Mouse (Mus musculus) limb, embryonic 14.5 days (tissue): ENCODE results near the gene Ecm2. TPM values are rescaled to one million over a fixed set of nuclear protein-coding genes. Genes with fewer than 3 reads are reported as not detected.

Source experiments
- ATAC-seq: fragments of 200-750 bp; cut with Nextera tagmentation; 2 replicates; pipeline ENCODE4 v1.8.0; 2017; ENCODE audit warnings: low read depth, moderate number of reproducible peaks, moderate TSS enrichment; ENCODE audit not compliant: low FRiP score
- DNase-seq: peaks from one replicate; pipeline ENCODE4 v3.0.0-alpha.2; 2015; ENCODE audit warnings: low spot score
- H3K27ac ChIP-seq: fragments of 300-500 bp; sonication (generic); replicated peaks from 2 replicates; pipeline ENCODE4 v1.5.1; 2014; ENCODE audit warnings: low read depth, mild to moderate bottlenecking, low read length, moderate library complexity, mixed read lengths
- H3K27me3 ChIP-seq: fragments of 300-500 bp; sonication (generic); 2 replicates; pipeline ENCODE4 v1.6.1; 2014; ENCODE audit warnings: low read length, mixed read lengths; ENCODE audit not compliant: control insufficient read depth, insufficient read depth
- H3K36me3 ChIP-seq: fragments of 300-500 bp; sonication (generic); 2 replicates; pipeline ENCODE4 v1.6.1; 2014; ENCODE audit warnings: mild to moderate bottlenecking, low read length, moderate library complexity, mixed read lengths; ENCODE audit not compliant: control insufficient read depth, insufficient read depth
- H3K4me1 ChIP-seq: fragments of 300-500 bp; sonication (generic); 2 replicates; pipeline ENCODE4 v1.6.1; 2014; ENCODE audit warnings: antibody characterized with exemption, low read length, mixed read lengths; ENCODE audit not compliant: control insufficient read depth, insufficient read depth
- H3K4me2 ChIP-seq: fragments of 300-500 bp; sonication (generic); replicated peaks from 2 replicates; pipeline ENCODE4 v1.6.1; 2014; ENCODE audit warnings: low read depth, mild to moderate bottlenecking, low read length, moderate library complexity; ENCODE audit not compliant: severe bottlenecking
- H3K4me3 ChIP-seq: fragments of 300-500 bp; sonication (generic); replicated peaks from 2 replicates; pipeline ENCODE4 v1.5.1; 2014; ENCODE audit warnings: low read length
- H3K9ac ChIP-seq: fragments of 300-500 bp; sonication (generic); 2 replicates; pipeline ENCODE4 v1.6.1; 2014; ENCODE audit warnings: mild to moderate bottlenecking, low read depth, low read length, moderate library complexity; ENCODE audit not compliant: severe bottlenecking
- H3K9me3 ChIP-seq: fragments of 300-500 bp; sonication (generic); 2 replicates; pipeline ENCODE4 v1.6.1; 2016; ENCODE audit warnings: low read length; ENCODE audit not compliant: control insufficient read depth
- POLR2A ChIP-seq: fragments of 200-500 bp; IDR thresholded peaks from 2 replicates; pipeline ENCODE4 v1.8.0; 2012; ENCODE audit warnings: inconsistent platforms, mild to moderate bottlenecking, moderate library complexity, borderline replicate concordance; ENCODE audit not compliant: insufficient read depth, insufficient read length; ENCODE audit errors: extremely low read depth
- WGBS: fragments of 180-500 bp; shearing (Covaris S2); extraction: QIAGEN DNeasy Blood & Tissue Kit; methylation state at CpG from one replicate; pipeline ENCODE4 v1.1.7; 2014; 5-methylcytosine and 5-hydroxymethylcytosine counted together
- polyA plus RNA-seq, 2 experiments: library from polyadenylated mRNA; depleted of rRNA in 1 of 2; stranded (reverse) in 1 of 2; unstranded in 1 of 2; fragments of >200 nt; fragmentation: Nextera tagmentation in 1 of 2; extraction: Ambion mirVana in 1 of 2; gene quantifications; 2 replicates each; pipeline versions ENCODE4 v1.2.1 to v1.2.3; 2012 to 2014

Gene Ecm2
- polyA plus RNA-seq, 2 experiments = 2.5 to 4.6 TPM

DNA sequence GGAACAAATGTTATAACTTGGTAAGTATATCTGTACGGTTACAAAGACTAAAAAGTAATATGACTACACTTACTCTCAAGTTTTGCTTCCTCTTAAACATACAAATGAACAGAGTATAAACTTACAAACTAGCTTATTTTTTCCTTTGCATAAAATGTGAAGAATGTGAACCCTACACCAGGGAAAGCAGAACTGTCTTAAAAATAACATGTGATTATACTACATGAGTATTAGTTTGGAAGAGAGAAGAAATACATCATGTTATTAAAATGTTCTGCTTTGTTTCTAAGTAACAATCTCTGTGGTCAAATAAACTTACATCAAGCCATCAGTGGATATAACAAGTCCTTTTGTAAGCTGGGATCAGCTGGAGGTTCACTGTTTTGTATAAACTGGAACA lies 34.1 kb downstream of the Ecm2 start:
- H3K9ac ChIP-seq = no peak overlapping the region
- WGBS = 62% methylated on average over 1 of the region's 1 CpGs
- H3K27ac ChIP-seq = 0 out of 2 replicates have a peak overlapping the region, but pooled peaks have one; percentile 52
- H3K27me3 ChIP-seq = no peaks in the 10 kb centered on the region
- H3K9me3 ChIP-seq = no peaks in the 10 kb centered on the region
- 0 out of 2 replicates have a peak, but pooled peaks cover 9% of the 10 kb centered on the region for H3K4me1 ChIP-seq
- no peaks in the 10 kb centered on the region for H3K36me3 ChIP-seq
- H3K4me3 ChIP-seq = no peak overlapping the region
- no peak for TF ChIP-seq POLR2A
- ATAC-seq (peak; percentile 51; the same call in 1 of the 2 replicates), DNase-seq (no peak)
- no peak overlapping the region for H3K4me2 ChIP-seq

- Histone ChIP-seq H3K9ac (no peak within 1 kb of the TSS), H3K4me3 (0 out of 2 replicates have a peak within 1 kb of the TSS, but pooled peaks have one; percentile 5)
Measured at GRCm38 (mm10) chr13:49544279-49544678, 39.7 kb downstream of the Ecm2 start, which contains the start of gene Aspn. Aspn (plus strand) TSS chr13:49544443.

DNA sequence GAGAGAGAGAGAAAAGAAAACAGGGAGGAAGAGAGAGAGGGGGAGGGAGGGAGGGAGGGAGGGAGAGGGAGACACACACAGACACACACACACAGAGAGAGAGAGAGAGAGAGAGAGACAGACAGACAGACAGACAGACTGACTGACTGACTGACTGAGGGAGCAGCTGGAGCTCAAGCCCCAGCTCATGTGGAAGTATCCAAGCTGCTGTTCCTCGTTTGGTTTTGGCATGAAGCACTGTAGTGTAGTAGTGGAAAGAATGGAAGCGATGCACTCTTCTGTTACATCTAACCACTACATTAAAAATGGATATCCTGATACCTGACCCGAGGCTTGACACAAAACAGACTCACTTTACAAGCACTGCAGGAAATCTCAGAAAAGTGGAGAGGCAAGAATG lies 41.0 kb downstream of the Ecm2 start:
- Histone ChIP-seq H3K9ac (no peak overlapping the region), H3K36me3 (no peaks in the 10 kb centered on the region), H3K4me1 (peaks cover 23% of the 10 kb centered on the region), H3K4me2 (peak overlapping the region; percentile 13; the same call in 1 of the 2 replicates), H3K9me3 (no peaks in the 10 kb centered on the region), H3K27ac (peak overlapping the region; percentile 70), H3K27me3 (no peaks in the 10 kb centered on the region), H3K4me3 (0 out of 2 replicates have a peak overlapping the region, but pooled peaks have one; percentile 5)
- ATAC-seq (peak; percentile 83), DNase-seq (peak; percentile 78)
- 15% methylated on average over 3 of the region's 3 CpGs for WGBS
- no peak for TF ChIP-seq POLR2A

More at GRCm38 (mm10) chr13:49544279-49544678, 39.7 kb downstream of the Ecm2 start, which contains the start of gene Aspn:
- DNase-seq (peak; percentile 90), ATAC-seq (0 out of 2 replicates have a peak, but pooled peaks have one; percentile 62)
- Histone ChIP-seq H3K27me3 (no peaks in the 10 kb centered on the region), H3K4me1 (peaks cover 24% of the 10 kb centered on the region), H3K9me3 (no peaks in the 10 kb centered on the region), H3K36me3 (no peaks in the 10 kb centered on the region), H3K4me2 (0 out of 2 replicates have a peak within 1 kb of the TSS, but pooled peaks have one; percentile 13), H3K27ac (peak within 1 kb of the TSS; percentile 70; the same call in 1 of the 2 replicates)
- WGBS = 26% methylated on average over 3 of the region's 3 CpGs
- no peak for TF ChIP-seq POLR2A

DNA sequence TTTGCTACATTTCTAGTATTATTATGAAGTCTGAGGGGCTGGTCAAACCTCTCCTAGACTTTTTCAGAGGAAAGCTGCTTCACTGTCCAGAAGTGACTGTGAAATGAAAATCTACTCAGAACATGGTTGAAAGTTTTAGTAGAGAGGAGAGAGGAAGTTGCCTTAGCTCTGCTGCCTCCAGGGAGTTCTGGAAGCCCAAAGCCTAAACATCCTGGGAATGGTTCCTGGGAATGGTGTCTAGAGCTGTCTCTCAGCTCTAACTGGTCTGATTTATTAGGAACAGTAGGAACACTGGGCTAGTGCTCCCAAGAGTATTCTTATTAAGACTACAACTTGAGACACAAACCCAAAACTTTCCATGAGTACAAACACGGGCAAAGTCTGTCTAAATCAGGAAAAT lies 41.9 kb downstream of the Ecm2 start:
- no peak overlapping the region for H3K9ac ChIP-seq

GRCm38 (mm10) chr13:49547563-49548150 lies 43.0 kb downstream of the Ecm2 start:
- H3K9ac ChIP-seq = no peak overlapping the region; the same call in 1 of the 2 replicates
- H3K9me3 ChIP-seq = no peaks in the 10 kb centered on the region
- peak overlapping the region; percentile 74 for H3K27ac ChIP-seq
- ATAC-seq (no peak), DNase-seq (peak; percentile 66)
- WGBS = 80% methylated on average over 1 of the region's 1 CpGs
- no peak overlapping the region for H3K4me2 ChIP-seq
- no peak overlapping the region for H3K4me3 ChIP-seq
- no peak for TF ChIP-seq POLR2A
- no peaks in the 10 kb centered on the region for H3K27me3 ChIP-seq
- H3K4me1 ChIP-seq = peaks cover 19% of the 10 kb centered on the region
- H3K36me3 ChIP-seq = no peaks in the 10 kb centered on the region

More for the DNA sequence above, 41.9 kb downstream of the Ecm2 start:
- 0 out of 2 replicates have a peak overlapping the region, but pooled peaks have one; percentile 2 for H3K4me3 ChIP-seq
- H3K4me1 ChIP-seq = peaks cover 19% of the 10 kb centered on the region
- H3K4me2 ChIP-seq = peak overlapping the region; percentile 28; the same call in 1 of the 2 replicates
- no peaks in the 10 kb centered on the region for H3K27me3 ChIP-seq
- no peaks in the 10 kb centered on the region for H3K36me3 ChIP-seq
- H3K27ac ChIP-seq = peak overlapping the region; percentile 50; the same call in 1 of the 2 replicates
- 62% methylated on average over 1 of the region's 1 CpGs for WGBS
- no peak for TF ChIP-seq POLR2A
- no peak for DNase-seq
- no peak for ATAC-seq
- no peaks in the 10 kb centered on the region for H3K9me3 ChIP-seq
